In the genomic region with DNA sequence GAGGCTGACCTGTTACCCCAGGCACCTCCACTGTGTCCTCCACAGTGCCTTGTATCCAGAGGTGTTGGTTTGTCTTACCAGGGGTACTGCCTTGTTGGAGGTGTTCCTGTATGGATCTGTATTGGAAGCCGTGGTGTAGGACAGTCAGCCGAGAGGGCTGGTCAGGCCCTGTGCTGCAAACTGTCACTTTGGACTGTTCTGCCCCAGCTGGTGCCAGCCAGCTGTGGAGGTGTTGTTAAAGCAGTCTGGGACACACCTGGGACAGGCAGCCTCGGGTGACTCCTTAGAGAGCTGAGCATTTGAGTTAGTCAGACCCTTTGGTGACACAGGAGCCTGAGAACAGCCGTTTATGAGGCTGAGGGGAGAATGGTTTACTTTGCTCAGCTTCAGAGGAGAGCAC, we compare ENCODE assay signal across 1 mouse cellular context.
TF ChIP-seq lines count a peak whose summit lies in the region.

No protein-coding gene starts in this region.

TF ChIP-seq in myocyte, 11 proteins besides CTCF, POLR2A, EP300 and RAD21:
- TF ChIP-seq POLR2AphosphoS2 (IDR thresholded peaks at IDR 0.05; ENCODE audit: insufficient read length, low read depth): no peak
- no peak for TF ChIP-seq TCF3 (IDR thresholded peaks at IDR 0.05; ENCODE audit: insufficient read length, low read depth)
- TF ChIP-seq MYOD1 (IDR thresholded peaks at IDR 0.05; ENCODE audit: control insufficient read depth in 1 of 3, insufficient read length in 2 of 3, low read depth in 2 of 3): no peak
- TF ChIP-seq CEBPB (IDR thresholded peaks at IDR 0.05; ENCODE audit: insufficient read depth, poor library complexity, severe bottlenecking): no peak
- no peak for TF ChIP-seq USF1 (IDR thresholded peaks at IDR 0.05; ENCODE audit: low read depth)
- TF ChIP-seq REST (IDR thresholded peaks at IDR 0.05; ENCODE audit: insufficient read depth, insufficient read length): no peak
- TF ChIP-seq SRF (IDR thresholded peaks at IDR 0.05; ENCODE audit: control insufficient read depth, insufficient read length, low read depth): no peak
- TF ChIP-seq E2F4 (IDR thresholded peaks at IDR 0.05; ENCODE audit: insufficient read depth): no peak
- TF ChIP-seq MAX (IDR thresholded peaks at IDR 0.05; ENCODE audit: low read depth): no peak
- TF ChIP-seq MYOG (IDR thresholded peaks at IDR 0.05; ENCODE audit: control insufficient read depth in 1 of 3, insufficient read depth in 1 of 3, insufficient read length in 2 of 3, low read depth in 2 of 3): no peak
- TF ChIP-seq TCF12 (IDR thresholded peaks at IDR 0.05; ENCODE audit: insufficient read depth, poor library complexity, severe bottlenecking): no peak
TF ChIP-seq in myocyte: peak in this region for 0.
